ENCODE assay signal across 19 mouse cellular contexts in genomic region chr11:47005301-47005875, GRCm38 (mm10).
DNase-seq lines count a peak whose midpoint lies in the region; ATAC-seq lines count a peak whose summit lies in the region.
"Had no signal": no experiment of that assay in that cellular context is flagged by ENCODE, and none has a peak within 500 bp of the region (broad histone marks: within the 10 kb centered on the region; RNA-seq: fewer than 3 reads in every experiment).

No protein-coding gene starts in this region.

- intact Hi-C loops in heart, postnatal 10 days (cut with DNase I) = no loop called here

- peak; percentile 6 to 17 for DNase-seq in heart, postnatal 10 days
- no peak for DNase-seq in heart, adult 18-20 months
- peak; percentile 84 for DNase-seq in 3T3-L1 (ENCODE audit: low read depth, low spot score)
- peak; percentile 10 for DNase-seq in gastrocnemius, adult 18-20 months (ENCODE audit: low spot score)
- peak; percentile 7 for DNase-seq in lung, postnatal 36 days
- no peak for DNase-seq in adrenal gland, postnatal 25 days
- no peak for DNase-seq in right cerebral cortex, postnatal 36 days (ENCODE audit: low spot score in 2 of 2)
- DNase-seq: adrenal gland, adult 2 months; cerebellum, adult 2 months; cerebellum, postnatal 14 days; heart, adult 11 months; heart, postnatal 4 days; kidney, adult 8-10 months; kidney, postnatal 10 days; layer of hippocampus, adult 9-11 months; liver had no signal

- no peak for ATAC-seq in monocyte, adult 5-6 weeks (replicated peaks; ENCODE audit: insufficient number of reproducible peaks, low FRiP score, low TSS enrichment, poor library complexity, severe bottlenecking)
- ATAC-seq: forebrain, embryonic 14.5 days; intestine, embryonic 16.5 days had no signal

Comparison
In these comparisons a context has a peak if more than half of its experiments do, and no peak if none do; other contexts are left out.
1. DNase-seq: peak in heart, postnatal 10 days (2 of 2), 3T3-L1 (single experiment), gastrocnemius, adult 18-20 months (single experiment) and lung, postnatal 36 days (single experiment); none in heart, adult 18-20 months (0 of 2), adrenal gland, postnatal 25 days (single experiment) and right cerebral cortex, postnatal 36 days (0 of 2).